Mouse (Mus musculus) kidney, adult 11 months (tissue): ENCODE data around the gene Sdf2.

ENCODE experiments used
- DNase-seq: peaks from one replicate; pipeline ENCODE4 v3.0.0; 2022

The Sdf2 gene

GRCm38 (mm10) chr11:78245627-78246317 lies at the start of gene Sdf2, which contains the start of gene Supt6:
Gene Sdf2, plus strand, starts transcription at chr11:78245746.
Gene Supt6, minus strand, starts transcription at chr11:78245987.
- DNase-seq = peak; percentile 91

GRCm38 (mm10) chr11:78202372-78202771 lies 43.2 kb upstream of the Sdf2 start:
- no peak for DNase-seq

GRCm38 (mm10) chr11:78204287-78204686 lies 41.3 kb upstream of the Sdf2 start:
- DNase-seq = no peak

GRCm38 (mm10) chr11:78205361-78206206 lies 40.0 kb upstream of the Sdf2 start:
- DNase-seq = no peak

DNA sequence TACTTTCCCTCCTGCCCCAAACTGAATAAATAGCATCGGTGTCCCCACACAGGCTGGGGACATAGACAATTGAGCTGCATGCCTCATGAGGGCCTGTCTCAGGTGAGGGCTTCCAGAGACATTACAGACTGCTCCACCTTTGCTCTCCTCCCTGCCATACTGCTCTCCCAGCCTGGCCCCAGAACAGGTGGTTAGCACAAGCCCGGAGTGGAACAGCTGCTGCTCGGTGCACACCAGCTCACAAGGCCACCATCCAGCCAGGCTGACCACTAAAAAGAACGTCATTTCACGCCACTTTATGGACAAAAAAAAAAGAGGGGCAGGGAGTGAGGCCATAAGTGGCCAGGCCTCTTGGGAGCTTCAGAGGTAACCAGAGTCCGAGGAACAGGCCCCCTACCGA lies 38.4 kb upstream of the Sdf2 start:
- no peak for DNase-seq

DNA sequence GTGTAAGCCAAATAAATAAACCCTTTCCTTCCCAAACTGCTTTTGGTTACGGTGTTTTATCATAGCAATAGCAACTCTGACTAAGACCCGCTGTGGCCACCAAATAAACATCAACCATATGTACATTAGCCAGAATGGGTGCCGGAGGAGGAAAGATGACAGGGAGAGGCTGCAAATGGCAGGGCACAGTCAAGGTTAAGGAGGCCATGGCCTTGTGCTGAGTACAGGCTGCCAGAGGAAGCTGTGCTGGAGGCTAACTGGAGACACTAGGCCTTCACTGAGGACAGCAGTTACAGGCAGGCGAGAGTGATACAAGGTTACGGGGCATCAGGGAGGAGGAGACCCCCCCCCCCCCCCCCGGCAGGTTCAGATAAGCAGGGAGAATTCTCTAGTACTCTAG lies 35.7 kb upstream of the Sdf2 start:
- DNase-seq = no peak

DNA sequence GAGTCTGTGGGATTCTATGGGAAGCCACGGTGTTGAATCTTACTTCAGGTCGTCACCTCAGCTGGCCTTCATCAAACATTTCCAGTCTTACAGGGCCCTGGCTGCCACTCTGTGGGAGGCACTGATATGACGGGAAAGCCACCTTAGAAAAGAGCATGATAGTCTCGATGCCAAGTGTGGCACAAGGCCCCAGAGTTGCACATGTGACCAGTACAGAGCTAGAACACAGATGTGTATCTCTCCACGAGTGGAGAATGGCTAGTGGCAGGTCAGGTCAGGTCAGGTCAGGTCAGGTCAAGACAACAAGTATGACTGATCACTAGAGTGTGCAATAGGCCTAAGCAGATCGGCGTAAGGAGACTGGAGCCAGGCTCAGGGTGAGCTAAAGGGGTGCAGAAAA lies 34.9 kb upstream of the Sdf2 start:
- DNase-seq = no peak

GRCm38 (mm10) chr11:78211513-78211912 lies 34.0 kb upstream of the Sdf2 start:
- DNase-seq = no peak

DNA sequence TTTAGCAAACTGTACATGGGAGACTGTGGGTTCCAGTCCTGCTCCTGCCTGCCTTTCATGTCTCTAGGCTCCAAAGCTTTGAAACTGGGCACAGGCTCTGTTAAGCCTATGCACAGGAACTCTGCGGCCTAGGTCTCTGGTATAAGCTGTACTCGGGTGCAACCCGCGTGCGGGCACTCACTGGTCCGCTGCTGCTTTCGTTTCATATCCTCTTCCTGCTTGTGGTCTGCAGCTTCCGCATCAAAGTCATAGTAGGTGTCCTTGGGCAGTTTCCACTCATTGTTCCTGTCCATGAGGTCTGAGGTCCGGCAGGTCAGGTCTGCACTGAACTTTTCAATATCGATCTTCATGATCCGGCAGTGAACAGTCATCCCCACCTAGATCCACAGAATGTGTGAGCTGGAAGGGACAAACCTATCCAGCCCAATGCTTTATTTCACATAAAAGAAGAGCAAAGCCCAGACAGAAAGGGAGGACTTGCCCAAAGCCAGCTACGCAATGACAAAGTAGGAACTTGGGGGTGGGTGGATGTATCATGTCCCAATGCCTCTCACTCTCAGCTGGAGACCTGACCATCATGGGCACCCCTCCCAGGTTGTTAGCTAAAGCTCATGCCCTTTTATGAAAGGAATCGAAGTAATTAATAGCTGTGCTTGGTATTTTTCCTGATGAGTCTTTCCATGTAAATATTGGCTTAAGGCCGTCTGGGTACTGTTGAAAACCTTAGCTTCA lies 32.3 kb upstream of the Sdf2 start:
- DNase-seq = no peak

DNA sequence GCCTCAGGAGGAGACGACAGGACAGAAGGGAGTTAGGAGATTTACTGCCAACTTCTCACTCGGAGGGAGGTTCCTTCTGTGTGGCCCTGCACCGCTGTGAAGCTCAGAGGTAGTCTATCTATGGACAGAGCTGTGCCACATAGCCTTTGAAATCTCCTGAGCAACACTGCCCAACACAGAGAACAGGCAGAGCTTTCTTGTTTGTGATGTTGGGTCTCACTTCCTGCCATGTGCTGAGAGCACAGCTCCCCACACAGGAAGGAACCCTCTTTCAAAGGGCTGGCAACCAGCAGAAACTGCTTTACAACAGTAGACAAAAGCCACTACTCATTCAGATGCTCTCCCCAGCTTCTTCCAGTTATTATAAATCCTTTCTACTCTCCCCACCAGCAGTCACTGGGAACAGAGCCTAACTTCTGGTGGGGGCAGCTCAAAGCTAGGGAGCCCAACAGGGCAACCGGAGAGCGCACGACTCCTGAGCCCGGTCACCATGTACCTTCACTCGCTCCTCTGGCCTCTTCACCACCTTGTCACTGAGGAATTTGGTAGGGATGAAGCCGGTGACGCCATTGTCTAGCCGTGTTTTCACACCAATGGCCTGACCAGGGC lies 29.7 kb upstream of the Sdf2 start:
- DNase-seq = no peak

DNA sequence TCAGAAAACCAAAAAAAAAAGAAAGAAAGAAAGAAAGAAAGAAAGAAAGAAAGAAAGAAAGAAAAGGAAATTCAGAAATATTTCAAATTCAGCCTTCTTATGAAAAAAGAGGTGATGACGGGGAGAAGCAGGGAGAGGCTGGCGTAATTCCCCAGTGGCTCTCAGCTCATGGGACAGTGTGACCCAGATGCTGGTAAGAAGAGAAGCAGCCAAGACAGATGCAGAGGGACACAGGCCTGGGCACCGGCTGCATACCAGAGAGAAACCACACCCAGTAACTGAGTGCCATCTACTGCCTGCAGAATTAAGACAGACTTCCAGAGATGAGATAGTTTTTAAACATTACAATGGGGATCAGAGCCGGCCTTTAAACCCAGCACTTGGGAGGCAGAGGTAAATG lies 22.0 kb upstream of the Sdf2 start:
- DNase-seq = no peak

DNA sequence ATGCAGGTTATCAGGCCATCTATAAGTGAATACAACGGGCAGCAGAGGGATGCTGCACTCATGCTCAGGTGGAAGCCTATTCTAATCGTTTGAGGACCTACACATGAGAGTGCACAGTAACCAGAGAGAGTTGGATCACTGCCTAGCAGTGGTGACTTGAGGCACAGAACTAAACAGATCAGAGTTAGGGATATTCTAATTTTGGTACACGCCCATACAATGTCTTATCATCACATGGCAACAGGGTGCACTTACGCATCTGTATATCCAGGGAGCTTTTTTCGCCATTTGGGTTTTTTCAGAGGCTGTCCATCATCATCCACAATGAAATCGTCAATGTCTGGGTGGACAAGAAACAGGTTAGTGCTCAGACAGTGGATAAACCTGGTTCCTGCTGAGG lies 14.0 kb upstream of the Sdf2 start:
- DNase-seq = no peak

- no peak for DNase-seq
Measured at GRCm38 (mm10) chr11:78240193-78240857, 5.2 kb upstream of the Sdf2 start.

- DNase-seq = peak; percentile 19
Measured at GRCm38 (mm10) chr11:78245261-78245626, 302 bp upstream of the Sdf2 start.

- DNase-seq = no peak
Measured at GRCm38 (mm10) chr11:78246318-78247011, 919 bp downstream of the Sdf2 start.

DNA sequence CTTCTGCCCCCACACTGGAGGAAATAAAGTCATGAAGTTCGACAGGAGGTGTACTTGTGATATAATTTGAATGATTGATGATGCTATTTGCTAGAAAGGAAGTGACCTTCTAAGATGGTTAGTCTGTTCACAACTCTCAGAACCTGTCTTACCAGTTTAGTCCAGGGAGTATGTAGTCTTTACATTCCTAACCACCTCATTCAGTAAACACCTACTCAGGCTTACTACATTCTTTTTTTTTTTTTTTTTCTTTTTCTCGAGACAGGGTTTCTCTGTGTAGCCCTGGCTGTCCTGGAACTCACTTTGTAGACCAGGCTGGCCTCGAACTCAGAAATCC lies 1.4 kb downstream of the Sdf2 start:
- no peak for DNase-seq

GRCm38 (mm10) chr11:78247727-78248140 lies 2.2 kb downstream of the Sdf2 start:
- no peak for DNase-seq

DNA sequence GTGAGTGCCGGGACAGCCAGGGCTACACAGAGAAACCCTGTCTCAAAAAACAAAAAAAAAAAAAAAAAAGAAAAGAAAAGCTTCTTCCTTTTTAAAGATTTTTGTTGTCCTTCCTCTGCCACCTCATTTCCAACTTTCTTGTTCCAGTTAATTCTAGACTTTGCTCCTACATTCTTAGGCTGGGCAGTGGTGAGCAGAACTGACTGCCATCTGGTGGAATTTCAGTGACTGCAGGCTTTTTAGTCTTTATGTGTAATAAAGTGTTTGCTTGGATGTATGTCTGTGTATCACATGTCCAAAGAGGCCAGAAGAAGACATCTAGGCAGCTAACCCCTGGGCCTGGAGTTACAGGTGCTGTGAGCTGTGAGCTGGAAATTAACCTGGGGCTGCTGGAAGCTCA lies 11.1 kb downstream of the Sdf2 start:
- DNase-seq = no peak

GRCm38 (mm10) chr11:78260489-78261258 lies 15.1 kb downstream of the Sdf2 start:
- DNase-seq = no peak

GRCm38 (mm10) chr11:78261380-78262352 lies 16.1 kb downstream of the Sdf2 start, which contains the start of gene 2610507B11Rik:
Gene 2610507B11Rik, plus strand, starts transcription at chr11:78261752.
- peak; percentile 90 for DNase-seq
